Mouse (Mus musculus) cerebellum, adult 18-20 months (tissue): ENCODE results near the gene Calhm4.
"Not testable (repeated sequence)": the region's sequence is repeated elsewhere in the genome, so short reads cannot be mapped to it uniquely, and the experiment has no call there.

Experiments used
- DNase-seq, 2 experiments: peaks; one replicate each; pipeline ENCODE4 v3.0.0; 2021

The Calhm4 gene

DNA sequence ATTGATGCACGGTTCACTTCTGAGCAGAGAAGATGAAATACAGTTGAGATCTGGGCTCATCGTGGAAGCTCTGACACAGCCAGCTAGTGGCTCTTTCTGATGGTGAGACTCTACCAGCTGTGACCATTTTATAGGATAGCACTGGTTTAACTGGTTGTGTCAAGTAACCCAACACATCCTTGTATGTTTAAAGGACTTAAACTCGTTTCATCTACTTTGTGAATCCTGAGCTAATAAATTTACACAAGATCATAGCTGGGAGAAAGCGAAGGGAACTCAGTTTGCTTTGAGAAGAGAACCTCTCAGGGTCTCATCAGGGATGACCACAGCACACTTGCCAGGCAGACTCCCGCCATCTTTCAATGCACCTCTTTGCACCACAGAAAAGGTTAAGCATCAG, at the start of gene Calhm4:
Gene Calhm4, minus strand, starts transcription at position 101 of the 400 bp plus-strand sequence.
- DNase-seq, result no peak

DNA sequence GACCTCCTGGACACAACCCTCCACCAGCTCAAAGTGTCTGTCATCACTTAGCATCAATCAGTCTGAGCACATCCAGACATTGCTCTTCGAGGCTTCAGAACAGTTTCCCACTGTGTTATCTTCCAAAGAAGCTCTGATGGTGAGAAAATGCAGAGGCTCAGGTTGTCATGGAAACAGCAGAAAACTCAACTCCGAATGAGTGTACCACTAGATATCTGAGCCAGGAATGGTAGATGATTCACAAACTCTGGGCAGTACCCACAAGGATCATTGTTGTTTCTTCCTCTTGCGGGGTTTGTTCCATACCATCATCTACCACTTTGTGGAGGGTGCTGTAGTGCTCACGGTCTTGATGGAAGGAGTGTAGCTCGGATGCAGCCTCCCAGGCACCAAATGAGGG, 47.8 kb upstream of the Calhm4 start:
- no peak for DNase-seq

- DNase-seq, result no peak
Observed at GRCm38 (mm10) chr10:34090481-34090880, 46.4 kb upstream of the Calhm4 start.

GRCm38 (mm10) chr10:34089517-34089916, 45.4 kb upstream of the Calhm4 start:
- no peak for DNase-seq

GRCm38 (mm10) chr10:34088515-34088914, 44.4 kb upstream of the Calhm4 start:
- no peak for DNase-seq

GRCm38 (mm10) chr10:34086514-34086913, 42.4 kb upstream of the Calhm4 start:
- no peak for DNase-seq

DNA sequence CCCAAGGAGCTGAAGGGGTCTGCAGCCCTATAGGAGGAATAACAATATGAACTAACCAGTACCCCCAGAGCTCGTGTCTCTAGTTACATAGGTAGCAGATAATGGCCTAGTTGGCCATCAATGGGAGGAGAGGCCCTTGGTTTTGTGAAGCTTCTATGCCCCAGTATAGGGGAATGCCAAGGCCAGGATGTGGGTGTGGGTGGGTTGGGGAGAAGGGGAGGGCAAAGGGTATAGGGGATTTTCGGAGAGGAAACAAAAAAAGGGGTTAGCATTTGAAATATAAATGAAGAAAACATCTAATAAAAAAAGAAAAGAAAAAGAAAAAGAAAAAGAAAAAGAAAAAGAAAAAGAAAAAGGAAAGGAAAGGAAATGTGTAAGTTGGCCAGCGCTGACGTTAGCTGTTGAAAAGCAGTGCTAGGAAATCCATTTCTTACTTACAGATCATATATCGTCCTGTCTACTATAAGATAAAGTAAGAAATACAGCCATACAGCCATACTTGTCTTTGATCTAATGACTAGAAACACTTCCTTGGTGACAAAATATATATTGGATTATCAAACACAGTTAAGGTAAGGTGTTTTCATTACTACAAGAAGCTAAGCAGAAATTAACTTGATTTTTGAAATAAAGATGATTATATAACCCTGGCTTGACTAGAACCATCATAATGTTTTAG, 30.6 kb upstream of the Calhm4 start:
- DNase-seq, result no peak

DNA sequence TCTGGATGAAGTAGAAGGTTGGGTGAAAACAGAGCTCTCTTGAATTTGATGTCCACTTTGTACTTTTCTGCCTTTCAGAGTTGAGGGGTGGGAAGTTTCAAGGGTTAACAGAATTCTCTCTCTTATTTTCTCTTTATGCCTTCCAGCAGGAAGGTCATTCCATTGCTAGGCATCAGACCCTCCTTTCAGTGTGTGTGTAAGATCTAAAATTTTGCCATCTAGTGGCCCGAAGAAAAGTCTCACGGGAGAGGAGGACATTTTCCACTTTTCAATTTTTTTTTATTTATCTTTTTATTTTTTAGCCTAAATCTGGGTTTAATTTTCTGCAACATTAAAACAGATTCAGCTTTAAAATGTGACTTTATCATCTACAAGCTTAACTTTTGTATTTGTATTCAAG, 27.5 kb upstream of the Calhm4 start:
- no peak for DNase-seq

GRCm38 (mm10) chr10:34070999-34071492, 26.9 kb upstream of the Calhm4 start:
- DNase-seq, result no peak

- no peak for DNase-seq
Observed at GRCm38 (mm10) chr10:34069606-34070005, 25.5 kb upstream of the Calhm4 start.

DNA sequence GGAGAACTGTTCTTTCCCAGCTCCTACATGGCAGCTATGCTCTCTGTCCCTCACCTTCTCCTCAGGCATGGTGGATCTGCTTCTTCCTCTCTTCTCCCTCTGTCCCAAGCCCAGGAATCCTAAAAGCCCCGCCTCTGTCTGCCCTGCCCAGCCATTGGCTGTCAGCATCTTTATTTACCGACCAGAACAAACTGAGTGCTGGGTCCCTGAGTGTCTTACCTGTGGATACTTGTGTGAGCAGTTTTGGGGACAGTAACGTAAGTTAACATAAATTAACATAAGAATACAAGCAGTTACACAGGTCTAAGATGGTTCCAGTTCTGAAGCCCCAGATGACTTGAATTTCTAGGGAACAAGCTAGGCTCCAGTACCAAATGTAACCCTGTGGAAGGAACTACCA, 22.5 kb upstream of the Calhm4 start:
- no peak for DNase-seq

DNA sequence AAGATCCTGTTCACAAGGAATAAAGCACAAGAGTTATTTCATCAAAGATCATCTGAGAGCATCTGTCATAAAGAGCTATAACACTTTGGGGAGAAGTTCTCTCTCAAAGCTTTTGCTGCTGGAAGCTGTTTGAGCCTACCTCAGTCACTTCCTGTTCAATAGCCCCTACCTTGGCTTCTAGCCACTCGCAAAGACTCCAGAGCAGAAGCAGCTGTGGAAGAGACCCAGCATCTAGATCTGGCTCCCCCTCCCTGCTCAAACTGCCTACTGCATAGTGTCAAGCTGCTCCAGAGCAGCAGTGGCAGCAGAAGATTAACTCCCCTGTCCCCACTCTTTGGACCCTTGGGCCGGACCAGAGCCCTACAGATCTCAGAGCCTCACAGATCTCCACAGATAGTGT, 9.9 kb upstream of the Calhm4 start:
- no peak for DNase-seq

- DNase-seq, result no peak
Observed at GRCm38 (mm10) chr10:34037401-34037800, 6.7 kb downstream of the Calhm4 start, which contains the start of gene Trappc3l. TSS of gene Trappc3l (plus strand) at chr10:34037597.

DNA sequence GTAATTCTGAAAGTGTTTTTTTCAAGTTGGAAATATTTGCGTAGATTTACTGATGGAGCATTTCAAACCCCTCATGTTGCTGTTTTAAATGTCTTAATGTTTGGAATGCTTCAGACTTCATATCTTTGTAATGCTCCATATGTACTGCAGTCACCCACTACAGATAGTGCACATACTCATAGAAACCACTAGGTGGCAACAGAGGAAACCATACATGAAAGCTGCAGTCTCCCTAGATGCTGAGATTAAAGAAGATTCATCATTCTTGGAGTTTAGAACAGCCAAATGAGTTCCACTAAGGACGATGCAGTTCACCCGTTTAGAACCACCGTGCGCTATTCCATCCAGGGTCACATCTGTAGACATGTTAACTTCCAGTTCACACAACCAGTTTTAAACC, 7.5 kb downstream of the Calhm4 start:
- no peak for DNase-seq

DNA sequence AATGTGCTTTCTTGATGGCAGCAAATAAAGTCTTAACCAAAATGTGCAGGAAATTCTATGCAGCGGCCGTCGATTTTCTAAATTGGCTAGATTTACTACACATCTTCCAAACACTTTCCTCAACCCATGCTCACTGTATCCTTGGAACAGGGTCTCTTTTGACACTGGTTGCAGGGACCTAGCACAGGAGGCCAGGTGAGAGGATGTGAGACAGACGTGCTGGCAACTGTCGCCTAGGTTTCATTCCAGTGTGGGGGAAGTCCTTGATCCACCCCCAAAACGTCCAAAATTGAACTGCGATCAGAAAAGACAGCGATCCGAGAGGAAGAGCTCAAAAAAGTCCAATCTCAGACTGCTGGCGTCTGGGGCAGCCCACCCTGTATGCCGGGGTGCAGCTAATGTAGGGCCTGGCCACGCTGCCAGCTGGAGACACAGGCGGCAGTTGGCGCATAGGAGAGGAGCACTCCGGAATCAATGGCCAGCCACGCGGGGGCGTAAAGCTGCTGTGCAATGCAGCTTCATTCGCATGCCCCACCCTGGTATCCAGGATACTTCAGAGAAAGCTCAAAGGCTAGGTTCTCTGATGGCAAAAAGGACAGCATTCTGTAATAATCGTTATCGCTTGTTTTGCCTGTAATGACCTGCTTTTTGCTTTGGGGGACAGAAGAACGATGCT, 10.3 kb downstream of the Calhm4 start:
- peak; percentile 59 to 65 for DNase-seq

GRCm38 (mm10) chr10:34030322-34030721, 13.8 kb downstream of the Calhm4 start:
- DNase-seq, result no peak

- peak; percentile 97 to 99 for DNase-seq
Observed at GRCm38 (mm10) chr10:34019302-34020075, 24.6 kb downstream of the Calhm4 start, which contains the start of gene Rwdd1. TSS of gene Rwdd1 (minus strand) at chr10:34019624.

DNA sequence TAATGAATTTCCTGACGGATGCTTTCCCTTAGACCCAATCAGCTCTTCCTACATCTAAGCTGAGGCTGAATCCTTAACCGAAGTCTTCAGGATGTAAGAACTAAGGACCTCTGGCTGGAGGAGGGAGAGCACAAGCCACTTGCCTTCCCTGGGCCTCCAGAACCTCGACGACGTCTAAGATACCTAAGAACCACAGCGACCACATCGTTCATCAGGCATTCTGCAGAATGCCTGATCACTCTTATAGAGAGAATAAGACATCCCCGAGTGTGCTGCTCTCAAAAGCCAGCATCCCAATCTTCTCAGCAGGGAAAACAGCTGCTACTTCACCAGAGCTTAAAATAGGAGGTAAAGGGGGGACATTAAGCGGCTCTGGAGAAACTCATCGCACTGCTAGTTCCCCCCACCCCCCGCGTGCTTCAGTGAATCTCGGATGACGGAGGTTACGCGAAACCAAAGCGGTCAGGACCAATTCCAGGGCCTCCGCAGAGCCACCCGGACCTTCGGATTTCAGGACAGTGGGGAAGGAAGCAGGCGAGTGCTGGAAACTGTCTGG, 25.3 kb downstream of the Calhm4 start:
- DNase-seq, result peak in 1 of 2 experiments; percentile 18

DNA sequence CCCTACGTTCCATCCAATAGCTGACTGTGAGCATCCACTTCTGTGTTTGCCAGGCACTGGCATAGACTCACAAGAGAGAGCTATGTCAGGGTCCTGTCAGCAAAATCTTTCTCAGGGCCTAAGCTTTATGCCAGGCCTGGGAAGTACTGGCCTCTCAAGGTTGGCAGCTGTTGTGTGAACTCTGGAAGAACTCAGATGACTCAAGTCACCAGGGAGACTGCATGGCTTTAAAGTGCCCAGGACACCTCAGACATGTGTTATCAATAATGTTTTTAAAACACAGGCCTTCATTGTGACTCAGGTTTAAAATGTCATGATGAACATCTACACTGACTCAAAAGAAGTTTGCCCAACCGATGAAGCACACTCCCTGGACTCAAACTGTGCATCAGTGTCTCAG, 30.9 kb downstream of the Calhm4 start:
- DNase-seq, result no peak

GRCm38 (mm10) chr10:34012581-34012980, 31.5 kb downstream of the Calhm4 start:
- no peak for DNase-seq

DNA sequence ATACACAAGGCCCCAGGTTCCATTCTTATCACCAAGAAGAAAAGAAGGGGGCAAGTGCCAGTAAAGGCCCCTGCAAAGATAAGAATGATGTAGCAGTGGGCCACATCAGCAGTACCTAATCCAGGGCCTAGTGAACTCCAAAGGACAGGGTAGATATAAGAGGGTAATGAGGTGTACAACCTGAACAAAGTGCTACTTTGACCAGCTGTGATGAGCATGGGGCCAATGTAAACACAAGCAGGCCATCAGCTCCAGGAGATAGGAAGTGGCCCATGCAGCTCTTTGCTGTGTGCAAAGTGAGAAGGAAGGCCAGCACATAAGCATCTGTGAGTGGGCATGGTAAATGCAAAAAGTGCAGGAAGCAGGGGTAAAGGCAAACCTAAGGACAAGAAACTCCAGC, 45.7 kb downstream of the Calhm4 start:
- DNase-seq, result no peak

- not testable (repeated sequence) for DNase-seq
Observed at GRCm38 (mm10) chr10:33996686-33997085, 47.4 kb downstream of the Calhm4 start.
